Mouse (Mus musculus) monocyte, adult 2 months (primary cell): ENCODE data around the gene Cst9.

Experiments used
- DNase-seq, 2 experiments: peaks; one replicate each; pipeline ENCODE4 v3.0.0; 2022; ENCODE audit warnings: low spot score in 2 of 2, low read depth in 1 of 2

Gene Cst9

GRCm38 (mm10) chr2:148834912-148835311 lies at the start of gene Cst9:
TSS of gene Cst9 (plus strand) at chr2:148835147.
- DNase-seq: no peak

DNA sequence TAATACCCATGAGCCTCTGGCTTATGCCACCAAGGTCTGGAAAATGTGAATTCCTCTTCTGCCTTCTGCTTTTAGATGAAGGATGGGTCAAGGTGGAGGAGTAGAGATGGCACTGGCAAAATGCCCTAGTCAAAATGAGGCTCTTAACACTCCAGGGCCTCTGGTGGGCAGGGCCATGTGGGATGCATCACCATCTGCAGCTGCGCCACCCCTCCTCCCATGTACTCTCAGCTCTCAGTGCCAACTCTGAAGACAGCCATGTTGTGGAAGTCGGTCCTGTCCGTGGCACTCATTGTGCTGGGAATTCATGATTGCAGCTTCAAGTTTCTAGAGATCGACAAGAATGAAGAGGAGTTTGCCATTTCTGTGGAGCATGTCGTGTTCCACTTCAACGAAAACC lies 45.8 kb upstream of the Cst9 start, which contains the start of gene Cst12:
TSS of gene Cst12 (plus strand) at position 220 of the 400 bp plus-strand sequence.
- DNase-seq: no peak

DNA sequence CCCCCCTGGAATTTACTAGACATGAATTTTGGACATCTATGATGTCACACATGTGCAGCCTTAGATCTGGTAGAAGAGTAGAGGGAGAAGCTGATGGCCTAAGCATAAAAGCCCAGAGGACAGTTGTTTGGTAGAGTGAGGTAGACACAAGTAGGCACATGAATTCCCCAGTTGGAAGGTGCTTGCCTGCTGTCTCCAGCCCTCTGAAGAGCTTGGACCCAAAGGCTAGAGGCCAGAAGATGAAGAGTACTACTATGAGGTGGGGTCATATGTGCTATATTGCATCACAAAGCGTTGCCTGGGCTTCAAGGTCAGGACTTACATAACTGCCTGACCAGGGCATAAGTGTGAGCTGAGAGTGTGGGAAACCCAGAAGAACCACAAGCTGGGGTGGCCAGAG lies 36.5 kb upstream of the Cst9 start, which contains the start of gene Cst8:
TSS of gene Cst8 (plus strand) at position 301 of the 400 bp plus-strand sequence.
- DNase-seq: no peak

- DNase-seq: no peak
Measured at GRCm38 (mm10) chr2:148801491-148801921, 33.4 kb upstream of the Cst9 start.

DNA sequence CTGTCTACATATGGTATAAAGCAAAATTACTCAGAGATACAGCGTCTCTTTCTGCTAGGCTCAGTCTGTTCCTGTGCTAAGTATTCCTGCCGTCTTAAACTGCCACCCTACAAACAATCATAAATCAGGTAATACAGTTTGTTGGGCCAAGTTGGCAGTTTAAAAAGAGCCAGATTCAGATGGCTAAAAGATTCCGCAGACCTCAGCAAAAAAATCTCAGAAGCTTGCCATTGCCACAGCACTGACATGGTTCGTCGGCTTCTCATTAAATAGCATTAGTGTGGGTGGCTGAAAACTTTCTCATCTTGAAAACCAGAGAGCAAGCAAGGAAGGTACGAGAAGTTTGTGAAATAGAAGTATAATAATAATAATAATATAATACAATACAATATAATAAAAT lies 28.3 kb upstream of the Cst9 start:
- DNase-seq: no peak

- no peak for DNase-seq
Measured at GRCm38 (mm10) chr2:148819909-148820308, 15.0 kb upstream of the Cst9 start, which contains the start of gene Cst13. TSS of gene Cst13 (plus strand) at chr2:148820081.

GRCm38 (mm10) chr2:148825986-148826385 lies 9.0 kb upstream of the Cst9 start:
- DNase-seq: no peak

GRCm38 (mm10) chr2:148838075-148838777 lies 3.3 kb downstream of the Cst9 start:
- DNase-seq: no peak

DNA sequence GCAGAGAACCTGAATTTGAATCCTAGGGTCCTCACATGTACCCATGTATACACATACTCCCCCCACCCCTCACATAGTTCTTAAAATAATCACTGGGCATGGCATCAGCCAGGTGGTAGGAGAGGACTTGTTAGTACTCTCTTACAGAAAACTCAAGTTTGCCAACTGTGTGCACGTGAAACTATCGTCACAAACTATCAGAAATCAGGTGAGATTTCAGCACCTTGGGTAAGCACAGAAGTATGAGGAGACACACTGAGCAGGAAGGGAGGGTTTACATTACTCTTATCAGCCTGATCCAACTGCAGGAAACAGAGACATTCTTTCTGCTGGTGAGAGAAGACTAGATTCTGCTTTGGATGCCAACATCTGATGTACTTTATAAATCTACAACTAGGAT lies 4.3 kb downstream of the Cst9 start:
- no peak for DNase-seq

GRCm38 (mm10) chr2:148851116-148851906 lies 16.4 kb downstream of the Cst9 start:
- peak; percentile 44 to 71 for DNase-seq

DNA sequence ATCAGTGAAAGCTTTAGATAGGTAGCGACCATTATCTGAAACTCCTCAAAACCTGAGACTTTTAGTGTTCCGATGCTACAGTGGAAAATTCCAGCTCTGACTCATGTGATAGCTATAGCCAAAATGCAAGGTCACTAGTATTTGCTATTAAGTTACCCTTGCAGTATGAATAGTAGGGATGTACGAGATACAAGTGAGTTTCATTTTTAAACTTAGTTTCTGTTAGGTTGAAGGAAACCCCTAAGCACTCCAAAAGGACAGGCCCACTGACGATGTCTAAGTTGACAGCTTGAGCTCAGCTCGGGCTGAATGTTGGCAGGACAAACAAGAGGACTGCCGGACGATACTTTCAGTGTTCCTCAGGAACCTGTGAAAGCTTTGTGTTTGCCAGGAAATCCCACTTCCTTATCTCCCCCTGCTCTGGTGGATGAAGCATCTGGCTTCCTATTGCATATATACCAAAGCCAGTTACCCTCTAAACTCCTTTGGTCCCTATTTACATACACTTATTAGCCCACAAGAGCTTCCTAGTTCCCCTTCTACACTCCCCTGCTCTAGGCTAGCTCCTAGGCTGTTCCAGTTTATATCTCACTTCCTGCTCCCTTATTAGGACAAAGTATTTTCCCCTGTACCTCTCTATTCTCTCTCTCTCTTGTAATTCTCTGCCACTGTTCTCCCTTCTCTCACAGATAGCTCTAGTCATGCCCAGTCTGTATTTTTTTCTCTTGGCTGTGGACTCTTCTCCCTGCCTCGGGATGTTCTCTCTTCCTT lies 21.9 kb downstream of the Cst9 start:
- DNase-seq: no peak

GRCm38 (mm10) chr2:148857506-148857905 lies 22.6 kb downstream of the Cst9 start:
- no peak for DNase-seq

GRCm38 (mm10) chr2:148860993-148861392 lies 26.0 kb downstream of the Cst9 start:
- DNase-seq: no peak

DNA sequence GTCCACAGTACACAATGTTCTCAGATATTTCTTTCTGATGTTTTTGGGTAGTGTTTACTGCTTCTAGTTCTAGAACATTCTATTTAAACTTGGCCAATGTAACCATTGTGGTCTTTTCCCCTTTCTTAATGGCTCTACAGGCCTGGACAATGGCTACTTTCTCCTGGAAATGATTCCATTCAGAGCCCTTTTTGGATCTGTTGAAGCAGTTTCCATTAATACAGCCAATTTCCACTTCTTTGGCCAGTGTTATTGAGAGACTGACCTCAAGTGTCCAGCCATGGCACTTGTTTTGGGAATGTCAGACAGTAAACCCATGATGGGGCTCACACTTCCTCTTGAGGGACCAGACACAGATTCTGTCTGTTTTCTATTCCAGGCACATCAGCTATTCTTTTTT lies 26.7 kb downstream of the Cst9 start:
- DNase-seq: no peak

DNA sequence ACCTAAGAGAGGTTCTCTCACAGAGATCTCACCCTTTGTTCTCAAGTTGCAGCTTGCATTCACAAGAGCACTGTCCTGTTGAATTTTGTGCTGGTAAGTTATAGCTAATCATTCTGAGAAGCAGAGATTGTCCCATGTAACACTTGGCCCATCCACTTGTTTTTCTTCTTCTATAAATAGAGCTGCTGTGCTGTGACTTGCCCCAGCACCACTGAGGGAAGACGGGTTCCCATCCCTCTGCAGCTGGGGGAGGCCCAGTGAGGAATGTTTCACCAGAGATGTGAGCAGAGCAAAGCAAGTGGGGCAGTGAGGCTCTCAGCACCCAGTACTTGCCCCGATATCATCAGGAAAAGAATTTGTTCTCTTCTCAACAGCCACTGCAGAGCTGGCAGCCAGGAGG lies 30.0 kb downstream of the Cst9 start, which contains the start of gene 9230104L09Rik:
TSS of gene 9230104L09Rik (minus strand) at position 73 of the 400 bp plus-strand sequence.
- no peak for DNase-seq

DNA sequence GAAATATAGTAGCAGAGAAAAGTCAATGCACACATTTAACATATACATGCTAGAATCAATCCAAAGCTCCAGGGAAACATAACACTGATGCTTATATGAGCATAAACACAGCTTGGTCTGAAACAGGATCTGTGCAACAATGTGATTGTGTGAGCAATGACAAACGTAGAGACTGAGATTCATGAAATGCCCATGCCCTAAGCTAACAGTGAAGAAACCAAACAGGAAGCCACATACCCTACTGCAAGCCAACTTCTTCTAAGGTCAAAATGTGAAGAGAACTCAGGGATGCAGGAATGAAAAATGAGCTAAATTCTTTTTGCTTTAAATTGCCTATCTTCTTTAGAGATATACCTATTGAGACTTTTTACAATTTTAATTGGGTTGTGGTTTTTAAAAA lies 34.0 kb downstream of the Cst9 start:
- DNase-seq: no peak

DNA sequence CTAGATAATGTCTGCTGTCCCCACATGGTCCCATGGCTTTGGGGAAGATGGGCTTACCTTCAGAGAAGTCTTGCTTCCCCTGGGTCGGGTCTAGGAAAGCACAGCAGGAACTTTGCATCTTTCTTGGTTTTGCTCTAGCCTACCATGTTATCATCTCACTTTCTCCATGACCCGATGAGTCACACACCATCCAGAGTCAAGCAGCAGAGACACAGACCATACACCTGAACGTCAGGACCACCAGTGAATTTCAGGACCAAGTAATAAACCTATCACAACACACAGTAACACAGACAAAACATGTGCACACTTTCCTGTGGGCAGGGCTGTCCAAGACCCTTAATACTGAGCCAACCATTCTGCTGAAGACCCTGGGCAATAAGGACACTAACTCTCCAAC lies 35.6 kb downstream of the Cst9 start:
- no peak for DNase-seq

- no peak for DNase-seq
Measured at GRCm38 (mm10) chr2:148872860-148873259, 37.9 kb downstream of the Cst9 start.

- no peak for DNase-seq
Measured at GRCm38 (mm10) chr2:148874224-148874616, 39.3 kb downstream of the Cst9 start.

GRCm38 (mm10) chr2:148874617-148875334 lies 39.8 kb downstream of the Cst9 start:
- DNase-seq: no peak

- DNase-seq: peak; percentile 91 to 94
Measured at GRCm38 (mm10) chr2:148875335-148875811, 40.4 kb downstream of the Cst9 start, which contains the start of gene Cst3. TSS of gene Cst3 (minus strand) at chr2:148875692.
